Mouse (Mus musculus): ENCODE data around the gene Gtf3c1.

- TF ChIP-seq CTCF (conservative IDR thresholded peaks at IDR 0.05; ENCODE audit: low read length) (no peak), POU5F1 (IDR thresholded peaks at IDR 0.05; ENCODE audit: borderline replicate concordance, low read length) (no peak)
Measured at GRCm38 (mm10) chr7:125597083-125597482, 110.5 kb downstream of the Gtf3c1 start.
